Mouse (Mus musculus) liver, embryonic 15.5 days (tissue): Measurements from ENCODE around the gene Stard3nl. TPM values are rescaled to one million over a fixed set of nuclear protein-coding genes. Genes with fewer than 3 reads are reported as not detected.

Experiments
- ATAC-seq: fragments of 200-750 bp; cut with Nextera tagmentation; 2 replicates; pipeline ENCODE4 v1.8.0; 2017; ENCODE audit warnings: moderate number of reproducible peaks, mild to moderate bottlenecking, moderate library complexity; ENCODE audit not compliant: insufficient read depth
- H3K27ac ChIP-seq: fragments of 300-500 bp; sonication (generic); replicated peaks from 2 replicates; pipeline ENCODE4 v1.5.1; 2015; ENCODE audit warnings: mild to moderate bottlenecking, inconsistent platforms
- H3K27me3 ChIP-seq: fragments of 300-500 bp; sonication (generic); 2 replicates; pipeline ENCODE4 v1.6.1; 2015; ENCODE audit warnings: mild to moderate bottlenecking, inconsistent platforms
- H3K36me3 ChIP-seq: fragments of 300-500 bp; sonication (generic); replicated peaks from 2 replicates; pipeline ENCODE4 v1.6.1; 2015; ENCODE audit warnings: moderate library complexity, mild to moderate bottlenecking, inconsistent platforms
- H3K4me1 ChIP-seq: fragments of 300-500 bp; sonication (generic); replicated peaks from 2 replicates; pipeline ENCODE4 v1.6.1; 2015; ENCODE audit warnings: inconsistent platforms
- H3K4me2 ChIP-seq: fragments of 300-500 bp; sonication (generic); 2 replicates; pipeline ENCODE4 v1.6.1; 2015; ENCODE audit warnings: moderate library complexity, mild to moderate bottlenecking, inconsistent platforms
- H3K4me3 ChIP-seq: fragments of 300-500 bp; sonication (generic); replicated peaks from 2 replicates; pipeline ENCODE4 v1.5.1; 2015; ENCODE audit warnings: mild to moderate bottlenecking, inconsistent platforms
- H3K9ac ChIP-seq: fragments of 300-500 bp; sonication (generic); 2 replicates; pipeline ENCODE4 v1.6.1; 2015; ENCODE audit warnings: moderate library complexity, mild to moderate bottlenecking, inconsistent platforms
- H3K9me3 ChIP-seq: fragments of 300-500 bp; sonication (generic); replicated peaks from 2 replicates; pipeline ENCODE4 v1.6.1; 2016; ENCODE audit warnings: inconsistent platforms
- WGBS: fragments of 180-500 bp; shearing (Covaris S2); methylation state at CpG from one replicate; pipeline ENCODE4 v1.1.7; 2015; ENCODE audit warnings: mixed read lengths; ENCODE audit not compliant: insufficient replicate concordance; 5-methylcytosine and 5-hydroxymethylcytosine counted together
- polyA plus RNA-seq: library from polyadenylated mRNA; unstranded; fragments of >200 nt; fragmentation: Nextera tagmentation; extraction: Ambion mirVana; gene quantifications from 2 replicates; pipeline ENCODE4 v1.2.1, GENCODE M21; 2015

The Stard3nl gene
- polyA plus RNA-seq, 1 experiment from 2014 or later: 25.5 TPM

GRCm38 (mm10) chr13:19381112-19381828 lies 14.3 kb downstream of the Stard3nl start:
- 62% methylated on average over 9 of the region's 9 CpGs for WGBS
- Histone ChIP-seq H3K27ac (no peak overlapping the region), H3K4me1 (no peaks in the 10 kb centered on the region), H3K9me3 (no peaks in the 10 kb centered on the region), H3K4me2 (no peak overlapping the region), H3K27me3 (no peaks in the 10 kb centered on the region), H3K9ac (no peak overlapping the region), H3K4me3 (no peak overlapping the region), H3K36me3 (no peaks in the 10 kb centered on the region)
- ATAC-seq: no peak

- no peak overlapping the region for H3K9ac ChIP-seq
- WGBS: 52% methylated on average over 6 of the region's 6 CpGs
- H3K4me3 ChIP-seq: no peak overlapping the region
- no peak overlapping the region for H3K27ac ChIP-seq
- no peaks in the 10 kb centered on the region for H3K27me3 ChIP-seq
- H3K9me3 ChIP-seq: no peaks in the 10 kb centered on the region
- ATAC-seq: no peak
- H3K4me2 ChIP-seq: no peak overlapping the region
- H3K4me1 ChIP-seq: no peaks in the 10 kb centered on the region
- no peaks in the 10 kb centered on the region for H3K36me3 ChIP-seq
These were observed 16.3 kb downstream of the Stard3nl start for GRCm38 (mm10) chr13:19379313-19379712.

- Histone ChIP-seq H3K27ac (no peak overlapping the region), H3K4me2 (no peak overlapping the region), H3K4me1 (no peaks in the 10 kb centered on the region), H3K27me3 (no peaks in the 10 kb centered on the region), H3K9me3 (no peaks in the 10 kb centered on the region), H3K36me3 (peaks cover 12% of the 10 kb centered on the region; the same call in 1 of the 2 replicates), H3K4me3 (no peak overlapping the region), H3K9ac (no peak overlapping the region)
- 54% methylated on average over 8 of the region's 8 CpGs for WGBS
- no peak for ATAC-seq
These were observed 23.4 kb downstream of the Stard3nl start for GRCm38 (mm10) chr13:19372133-19372729.

DNA sequence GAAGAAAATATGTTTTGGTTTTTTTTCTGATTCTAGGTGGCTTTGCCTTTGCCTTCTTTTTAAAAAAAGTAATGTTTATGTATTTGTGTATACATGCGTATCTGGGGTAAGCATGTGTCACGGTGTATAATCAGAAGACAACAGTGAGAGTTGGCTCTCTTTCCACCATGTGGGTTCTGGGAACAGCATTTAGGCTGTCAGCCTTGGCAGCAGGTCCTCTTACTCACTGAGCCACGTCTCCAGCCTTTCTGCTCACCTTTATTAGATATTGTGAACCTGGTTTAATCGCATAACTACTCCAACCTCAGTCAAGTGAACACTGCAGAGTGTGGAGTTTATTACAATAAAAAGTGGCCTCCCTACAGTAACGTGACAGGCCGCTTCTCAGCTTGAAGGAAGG lies 26.8 kb downstream of the Stard3nl start:
- Histone ChIP-seq H3K9me3 (no peaks in the 10 kb centered on the region), H3K27ac (no peak overlapping the region), H3K9ac (no peak overlapping the region), H3K4me2 (no peak overlapping the region), H3K36me3 (peaks cover 12% of the 10 kb centered on the region; the same call in 1 of the 2 replicates), H3K4me1 (no peaks in the 10 kb centered on the region), H3K27me3 (no peaks in the 10 kb centered on the region), H3K4me3 (no peak overlapping the region)
- no peak for ATAC-seq
- WGBS: 76% methylated on average over 6 of the region's 6 CpGs

DNA sequence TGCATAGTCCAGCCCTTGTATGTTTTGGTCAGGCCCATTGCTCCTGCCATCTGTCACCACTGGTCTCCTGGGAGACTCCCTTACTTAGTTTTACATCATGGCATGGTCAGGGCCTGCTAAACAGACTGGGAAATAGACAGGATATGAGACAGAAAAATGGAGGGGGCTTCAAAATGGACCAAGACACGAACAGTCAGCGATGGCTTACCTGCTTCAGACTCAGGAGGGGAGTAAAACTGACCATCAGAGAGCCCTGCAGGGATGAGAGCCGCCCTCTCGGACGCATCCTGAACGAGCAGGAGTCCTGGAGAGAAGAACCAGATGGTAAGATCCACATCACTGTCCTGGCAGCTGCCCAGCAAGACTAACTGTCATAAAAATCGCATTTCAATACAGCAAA lies 28.1 kb downstream of the Stard3nl start:
- Histone ChIP-seq H3K4me2 (no peak overlapping the region), H3K36me3 (peaks cover 12% of the 10 kb centered on the region; the same call in 1 of the 2 replicates), H3K4me1 (no peaks in the 10 kb centered on the region), H3K4me3 (no peak overlapping the region), H3K27ac (no peak overlapping the region), H3K9ac (no peak overlapping the region), H3K27me3 (no peaks in the 10 kb centered on the region), H3K9me3 (no peaks in the 10 kb centered on the region)
- ATAC-seq: no peak
- 72% methylated on average over 7 of the region's 7 CpGs for WGBS

DNA sequence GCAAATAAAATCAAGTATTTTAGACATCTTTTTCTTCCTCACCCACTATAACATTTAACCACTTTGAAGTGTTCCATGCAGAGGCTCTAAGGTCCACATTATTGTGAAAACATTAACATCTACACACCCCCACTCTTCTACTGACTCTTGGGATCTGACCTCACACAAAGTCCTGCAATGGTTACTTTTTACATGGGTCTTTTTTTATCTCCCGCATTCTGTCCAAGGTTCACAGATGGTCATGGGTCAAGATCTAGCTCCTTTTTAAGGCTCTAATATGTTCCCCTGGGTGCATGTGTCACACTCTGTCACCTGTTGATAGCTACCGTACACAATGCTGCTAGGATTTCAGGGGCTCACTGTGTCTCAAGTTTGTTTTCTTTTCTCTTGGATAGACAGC lies 28.7 kb downstream of the Stard3nl start:
- Histone ChIP-seq H3K4me2 (no peak overlapping the region), H3K36me3 (peaks cover 11% of the 10 kb centered on the region; the same call in 1 of the 2 replicates), H3K9ac (no peak overlapping the region), H3K27ac (no peak overlapping the region), H3K9me3 (no peaks in the 10 kb centered on the region), H3K4me1 (no peaks in the 10 kb centered on the region), H3K4me3 (no peak overlapping the region), H3K27me3 (no peaks in the 10 kb centered on the region)
- no peak for ATAC-seq
- WGBS: 66% methylated on average over 2 of the region's 2 CpGs

DNA sequence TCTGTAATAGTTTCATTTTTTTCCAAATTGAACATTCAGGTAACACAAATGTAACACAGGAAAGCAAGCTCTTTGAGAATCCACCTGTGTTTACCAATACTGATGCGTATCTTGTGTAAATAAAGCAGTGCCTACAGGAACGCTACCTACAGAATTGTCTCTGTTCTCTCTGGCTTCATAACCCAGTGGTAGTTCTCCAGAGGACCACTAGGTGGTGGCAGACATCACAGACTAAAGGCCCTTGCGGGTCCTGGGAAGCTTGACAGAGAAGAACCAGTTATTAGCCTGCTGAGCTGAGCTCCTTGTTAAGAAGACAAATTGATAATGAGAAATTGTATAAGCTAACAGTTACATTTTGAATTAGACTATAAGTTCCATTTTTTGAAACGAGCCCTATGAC lies 30.0 kb downstream of the Stard3nl start:
- Histone ChIP-seq H3K9me3 (no peaks in the 10 kb centered on the region), H3K4me3 (no peak overlapping the region), H3K4me2 (no peak overlapping the region), H3K4me1 (no peaks in the 10 kb centered on the region), H3K27ac (no peak overlapping the region), H3K27me3 (no peaks in the 10 kb centered on the region), H3K36me3 (0 out of 2 replicates have a peak, but pooled peaks cover 8% of the 10 kb centered on the region), H3K9ac (no peak overlapping the region)
- ATAC-seq: no peak; the same call in 1 of the 2 replicates
- WGBS: 30% methylated on average over 4 of the region's 4 CpGs

GRCm38 (mm10) chr13:19364245-19364772 lies 31.3 kb downstream of the Stard3nl start:
- Histone ChIP-seq H3K9me3 (no peaks in the 10 kb centered on the region), H3K36me3 (no peaks in the 10 kb centered on the region), H3K4me1 (no peaks in the 10 kb centered on the region), H3K9ac (no peak overlapping the region), H3K4me3 (no peak overlapping the region; the same call in 1 of the 2 replicates), H3K27ac (no peak overlapping the region), H3K27me3 (no peaks in the 10 kb centered on the region), H3K4me2 (no peak overlapping the region)
- WGBS: 68% methylated on average over 11 of the region's 11 CpGs
- peak; percentile 41 for ATAC-seq

DNA sequence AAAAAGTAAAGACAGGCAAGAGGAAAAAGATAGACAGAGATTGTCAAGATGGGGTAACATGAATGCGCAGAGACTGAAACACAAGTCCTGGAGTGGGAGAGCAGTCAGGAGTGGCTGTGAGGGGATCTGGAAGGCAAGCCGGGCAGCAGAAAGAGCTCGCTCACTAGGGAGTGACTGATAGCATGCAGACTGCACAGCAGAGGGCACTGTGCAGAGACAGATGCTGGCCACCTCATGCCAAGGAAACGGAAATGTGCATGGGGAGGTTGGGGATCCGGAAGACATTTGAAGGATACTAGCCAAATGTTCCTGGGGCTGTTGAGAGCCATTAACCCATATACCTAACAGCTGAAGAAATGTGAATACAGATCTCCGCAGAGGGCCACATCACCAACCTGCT lies 33.2 kb downstream of the Stard3nl start:
- WGBS: 73% methylated on average over 6 of the region's 6 CpGs
- H3K9ac ChIP-seq: no peak overlapping the region
- no peak overlapping the region for H3K27ac ChIP-seq
- ATAC-seq: no peak
- no peaks in the 10 kb centered on the region for H3K36me3 ChIP-seq
- no peaks in the 10 kb centered on the region for H3K4me1 ChIP-seq
- H3K9me3 ChIP-seq: no peaks in the 10 kb centered on the region
- H3K4me2 ChIP-seq: no peak overlapping the region
- no peak overlapping the region for H3K4me3 ChIP-seq
- H3K27me3 ChIP-seq: no peaks in the 10 kb centered on the region

- Histone ChIP-seq H3K9me3 (no peaks in the 10 kb centered on the region), H3K36me3 (no peaks in the 10 kb centered on the region), H3K4me1 (no peaks in the 10 kb centered on the region), H3K4me2 (no peak overlapping the region), H3K27me3 (no peaks in the 10 kb centered on the region), H3K9ac (no peak overlapping the region), H3K27ac (no peak overlapping the region), H3K4me3 (no peak overlapping the region)
- 76% methylated on average over 5 of the region's 5 CpGs for WGBS
- no peak for ATAC-seq
These were observed 37.6 kb downstream of the Stard3nl start for GRCm38 (mm10) chr13:19358027-19358426.

GRCm38 (mm10) chr13:19357301-19357700 lies 38.3 kb downstream of the Stard3nl start:
- H3K27me3 ChIP-seq: no peaks in the 10 kb centered on the region
- no peak overlapping the region for H3K4me3 ChIP-seq
- H3K4me2 ChIP-seq: no peak overlapping the region
- no peaks in the 10 kb centered on the region for H3K36me3 ChIP-seq
- H3K9me3 ChIP-seq: no peaks in the 10 kb centered on the region
- WGBS: 72% methylated on average over 7 of the region's 7 CpGs
- no peak overlapping the region for H3K9ac ChIP-seq
- ATAC-seq: no peak
- H3K27ac ChIP-seq: no peak overlapping the region
- no peaks in the 10 kb centered on the region for H3K4me1 ChIP-seq
